In genomic region chr9:61377706-61378479, GRCm38 (mm10) we compare ENCODE assay signal across 8 mouse cellular contexts. TPM values are rescaled to one million over a fixed set of nuclear protein-coding genes. Genes with fewer than 3 reads are reported as not detected.
DNase-seq lines count a peak whose midpoint lies in the region; ATAC-seq lines count a peak whose summit lies in the region.

No protein-coding gene starts in this region.

- H3K27me3 ChIP-seq in embryonic facial prominence, embryonic 12.5 days: no peaks in the 10 kb centered on the region
- no peaks in the 10 kb centered on the region for H3K27me3 ChIP-seq in midbrain, embryonic 14.5 days (ENCODE audit: control insufficient read depth, insufficient read depth, low read length)

- intact Hi-C loops in heart, postnatal 14 days (cut with DNase I): no loop called here

- no peak for ATAC-seq in embryonic facial prominence, embryonic 12.5 days (ENCODE audit: insufficient number of reproducible peaks, insufficient read depth, low FRiP score, low TSS enrichment)
- 0 out of 2 replicates have a peak, but pooled peaks have one; percentile 17 for ATAC-seq in midbrain, embryonic 14.5 days (ENCODE audit: low FRiP score, low TSS enrichment)

- H3K4me2 ChIP-seq in embryonic facial prominence, embryonic 12.5 days (replicated peaks): peak overlapping the region; percentile 92
- peak overlapping the region; percentile 97 for H3K4me2 ChIP-seq in midbrain, embryonic 14.5 days (ENCODE audit: low read length)

- peak overlapping the region; percentile 37 for H3K27ac ChIP-seq in embryonic facial prominence, embryonic 12.5 days
- H3K27ac ChIP-seq in midbrain, embryonic 14.5 days (replicated peaks; ENCODE audit: low read depth, low read length): peak overlapping the region; percentile 85

- WGBS in embryonic facial prominence, embryonic 12.5 days: 20% methylated on average over 9 of the region's 9 CpGs
- 3% methylated on average over 9 of the region's 9 CpGs for WGBS in midbrain, embryonic 14.5 days

- peaks cover 52% of the 10 kb centered on the region for H3K36me3 ChIP-seq in embryonic facial prominence, embryonic 12.5 days
- peaks cover 37% of the 10 kb centered on the region for H3K36me3 ChIP-seq in midbrain, embryonic 14.5 days (ENCODE audit: control insufficient read depth, insufficient read depth, low read length)

- peaks cover 75% of the 10 kb centered on the region for H3K4me1 ChIP-seq in embryonic facial prominence, embryonic 12.5 days
- H3K4me1 ChIP-seq in midbrain, embryonic 14.5 days (ENCODE audit: control insufficient read depth, insufficient read depth, low read length): peaks cover 77% of the 10 kb centered on the region

- peak; percentile 92 for DNase-seq in heart, adult 11 months
- DNase-seq in heart, postnatal 14 days: no peak
- DNase-seq in kidney, adult 18-20 months: peak; percentile 64
- peak; percentile 76 for DNase-seq in midbrain, embryonic 14.5 days
- no peak for DNase-seq in gastrocnemius, postnatal 10 days
- no peak for DNase-seq in heart, postnatal 4 days
- DNase-seq in spleen, postnatal 10 days (ENCODE audit: low spot score in 2 of 2): no peak

- H3K9me3 ChIP-seq in embryonic facial prominence, embryonic 12.5 days: no peaks in the 10 kb centered on the region
- no peaks in the 10 kb centered on the region for H3K9me3 ChIP-seq in midbrain, embryonic 14.5 days (ENCODE audit: control insufficient read depth, low read length)

- H3K4me3 ChIP-seq in embryonic facial prominence, embryonic 12.5 days: peak overlapping the region; percentile 28
- peak overlapping the region; percentile 98 for H3K4me3 ChIP-seq in midbrain, embryonic 14.5 days (replicated peaks; ENCODE audit: low read depth, low read length)

- peak overlapping the region; percentile 36 for H3K9ac ChIP-seq in embryonic facial prominence, embryonic 12.5 days
- H3K9ac ChIP-seq in midbrain, embryonic 14.5 days (replicated peaks; ENCODE audit: low read length): peak overlapping the region; percentile 51

RNA-seq across cellular contexts. Expression of gene Tle3, which starts 5.7 kb away (rescaled TPM):
- 10 to 100 TPM; 24.4 to 29.0 TPM for total RNA-seq in heart, postnatal 14 days (2021)
- 51.8 and 58.3 TPM in 2 replicates for polyA plus RNA-seq in embryonic facial prominence, embryonic 12.5 days (2016; fragmentation: Nextera tagmentation; extraction: Ambion mirVana)
- polyA plus RNA-seq in midbrain, embryonic 14.5 days (2014; fragmentation: Nextera tagmentation; extraction: Ambion mirVana): 36.4 and 43.8 TPM in 2 replicates
- total RNA-seq in gastrocnemius, postnatal 10 days (2021): 10 to 100 TPM; 20.5 to 25.6 TPM
- total RNA-seq in heart, postnatal 4 days (2021): 10 to 100 TPM; 23.2 to 27.9 TPM

Comparison
In these comparisons a context has a peak if more than half of its experiments do, and no peak if none do; other contexts are left out.
1. DNase-seq: peak in heart, adult 11 months (single experiment), kidney, adult 18-20 months (single experiment) and midbrain, embryonic 14.5 days (single experiment); none in heart, postnatal 14 days (0 of 2), gastrocnemius, postnatal 10 days (single experiment), heart, postnatal 4 days (single experiment) and spleen, postnatal 10 days (0 of 2).